Mouse (Mus musculus): Measurements from ENCODE around the gene Micu1. TPM values are rescaled to one million over a fixed set of nuclear protein-coding genes. Genes with fewer than 3 reads are reported as not detected.
"Not testable (repeated sequence)": the region's sequence is repeated elsewhere in the genome, so short reads cannot be mapped to it uniquely, and the experiment has no call there.

Gene Micu1
- 54.1 and 58.0 TPM in 2 replicates for polyA plus RNA-seq (2016; fragmentation: Nextera tagmentation; extraction: Ambion mirVana)

- no peaks in the 10 kb centered on the region for H3K27me3 ChIP-seq (ENCODE audit: poor library complexity, severe bottlenecking)
- H3K27ac ChIP-seq = peak within 1 kb of the TSS; percentile 84
- peak; percentile 97 for DNase-seq (ENCODE audit: extremely low spot score, low spot score)
- peak within 1 kb of the TSS; percentile 75 for H3K4me3 ChIP-seq
- H3K4me1 ChIP-seq = peaks cover 20% of the 10 kb centered on the region
- H3K9me3 ChIP-seq = no peaks in the 10 kb centered on the region
- no peaks in the 10 kb centered on the region for H3K36me3 ChIP-seq (replicated peaks)
- under 1% methylated on average over 48 of the region's 48 CpGs for WGBS
These were observed at the start of gene Micu1 for GRCm38 (mm10) chr10:59702207-59703032. Micu1 (plus strand) TSS chr10:59702477.

- no peak for DNase-seq (ENCODE audit: extremely low spot score, low spot score)
- WGBS = 89% methylated on average over 13 of the region's 13 CpGs
- H3K27me3 ChIP-seq (ENCODE audit: poor library complexity, severe bottlenecking) = no peaks in the 10 kb centered on the region
- no peaks in the 10 kb centered on the region for H3K4me1 ChIP-seq
- no peak overlapping the region for H3K4me3 ChIP-seq
- peaks cover 7% of the 10 kb centered on the region; the same call in 1 of the 2 replicates for H3K9me3 ChIP-seq
- H3K27ac ChIP-seq = no peak overlapping the region
- H3K36me3 ChIP-seq (replicated peaks) = no peaks in the 10 kb centered on the region
These were observed 45.5 kb upstream of the Micu1 start for GRCm38 (mm10) chr10:59656799-59657198.

- 76% methylated on average over 2 of the region's 2 CpGs for WGBS
- Histone ChIP-seq H3K27ac (no peak overlapping the region), H3K9me3 (peaks cover 7% of the 10 kb centered on the region; the same call in 1 of the 2 replicates), H3K4me3 (no peak overlapping the region), H3K36me3 (replicated peaks) (no peaks in the 10 kb centered on the region), H3K27me3 (ENCODE audit: poor library complexity, severe bottlenecking) (no peaks in the 10 kb centered on the region), H3K4me1 (no peaks in the 10 kb centered on the region)
- no peak for DNase-seq (ENCODE audit: extremely low spot score, low spot score)
These were observed 37.5 kb upstream of the Micu1 start for GRCm38 (mm10) chr10:59664765-59665164.

- no peaks in the 10 kb centered on the region for H3K27me3 ChIP-seq (ENCODE audit: poor library complexity, severe bottlenecking)
- H3K9me3 ChIP-seq = 0 out of 2 replicates have a peak, but pooled peaks cover under 1% of the 10 kb centered on the region
- WGBS = 86% methylated on average over 13 of the region's 13 CpGs
- no peak for DNase-seq (ENCODE audit: extremely low spot score, low spot score)
- H3K4me3 ChIP-seq = no peak overlapping the region
- H3K4me1 ChIP-seq = no peaks in the 10 kb centered on the region
- no peaks in the 10 kb centered on the region for H3K36me3 ChIP-seq (replicated peaks)
- H3K27ac ChIP-seq = no peak overlapping the region
These were observed 36.6 kb upstream of the Micu1 start for GRCm38 (mm10) chr10:59665503-59666291.

GRCm38 (mm10) chr10:59667377-59667776, 34.9 kb upstream of the Micu1 start:
- no peak for DNase-seq (ENCODE audit: extremely low spot score, low spot score)
- Histone ChIP-seq H3K36me3 (replicated peaks) (no peaks in the 10 kb centered on the region), H3K27me3 (ENCODE audit: poor library complexity, severe bottlenecking) (no peaks in the 10 kb centered on the region), H3K4me3 (no peak overlapping the region), H3K4me1 (no peaks in the 10 kb centered on the region), H3K27ac (no peak overlapping the region), H3K9me3 (no peaks in the 10 kb centered on the region)
- 69% methylated on average over 6 of the region's 6 CpGs for WGBS

- H3K27me3 ChIP-seq (ENCODE audit: poor library complexity, severe bottlenecking) = no peaks in the 10 kb centered on the region
- no peaks in the 10 kb centered on the region for H3K9me3 ChIP-seq
- no peak overlapping the region for H3K4me3 ChIP-seq
- no peaks in the 10 kb centered on the region for H3K4me1 ChIP-seq
- no peak for DNase-seq (ENCODE audit: extremely low spot score, low spot score)
- no peak overlapping the region for H3K27ac ChIP-seq
- no peaks in the 10 kb centered on the region for H3K36me3 ChIP-seq (replicated peaks)
- WGBS = 79% methylated on average over 7 of the region's 7 CpGs
These were observed 33.8 kb upstream of the Micu1 start for GRCm38 (mm10) chr10:59668491-59668890.

- WGBS = 100% methylated on average over 1 of the region's 1 CpGs
- DNase-seq (ENCODE audit: extremely low spot score, low spot score) = no peak
- no peaks in the 10 kb centered on the region for H3K27me3 ChIP-seq (ENCODE audit: poor library complexity, severe bottlenecking)
- no peak overlapping the region for H3K4me3 ChIP-seq
- H3K27ac ChIP-seq = no peak overlapping the region
- H3K36me3 ChIP-seq (replicated peaks) = no peaks in the 10 kb centered on the region
- H3K4me1 ChIP-seq = no peaks in the 10 kb centered on the region
- H3K9me3 ChIP-seq = peaks cover 7% of the 10 kb centered on the region
These were observed 24.4 kb upstream of the Micu1 start for GRCm38 (mm10) chr10:59677836-59678235.

GRCm38 (mm10) chr10:59679189-59679588, 23.1 kb upstream of the Micu1 start:
- H3K9me3 ChIP-seq = peaks cover 7% of the 10 kb centered on the region
- H3K4me1 ChIP-seq = no peaks in the 10 kb centered on the region
- no peaks in the 10 kb centered on the region for H3K36me3 ChIP-seq (replicated peaks)
- no peak for DNase-seq (ENCODE audit: extremely low spot score, low spot score)
- H3K4me3 ChIP-seq = no peak overlapping the region
- 79% methylated on average over 2 of the region's 2 CpGs for WGBS
- no peak overlapping the region for H3K27ac ChIP-seq
- no peaks in the 10 kb centered on the region for H3K27me3 ChIP-seq (ENCODE audit: poor library complexity, severe bottlenecking)

GRCm38 (mm10) chr10:59685586-59685985, 16.7 kb upstream of the Micu1 start:
- DNase-seq (ENCODE audit: extremely low spot score, low spot score); H3K36me3 ChIP-seq (replicated peaks); H3K27me3 ChIP-seq (ENCODE audit: poor library complexity, severe bottlenecking); H3K27ac ChIP-seq; H3K9me3 ChIP-seq; H3K4me3 ChIP-seq: not testable (repeated sequence)
- H3K4me1 ChIP-seq = peaks cover 10% of the 10 kb centered on the region
- 95% methylated on average over 3 of the region's 3 CpGs for WGBS

- H3K27ac ChIP-seq = no peak overlapping the region
- H3K36me3 ChIP-seq (replicated peaks) = no peaks in the 10 kb centered on the region
- peaks cover 3% of the 10 kb centered on the region for H3K9me3 ChIP-seq
- DNase-seq (ENCODE audit: extremely low spot score, low spot score) = no peak
- H3K27me3 ChIP-seq (ENCODE audit: poor library complexity, severe bottlenecking) = no peaks in the 10 kb centered on the region
- no peak overlapping the region for H3K4me3 ChIP-seq
- 78% methylated on average over 2 of the region's 2 CpGs for WGBS
- peaks cover 10% of the 10 kb centered on the region for H3K4me1 ChIP-seq
These were observed 15.2 kb upstream of the Micu1 start for GRCm38 (mm10) chr10:59687126-59687525.

GRCm38 (mm10) chr10:59689836-59690235, 12.4 kb upstream of the Micu1 start:
- Histone ChIP-seq H3K4me3 (no peak overlapping the region), H3K4me1 (peaks cover 8% of the 10 kb centered on the region), H3K27ac (no peak overlapping the region), H3K9me3 (no peaks in the 10 kb centered on the region), H3K27me3 (ENCODE audit: poor library complexity, severe bottlenecking) (no peaks in the 10 kb centered on the region), H3K36me3 (replicated peaks) (no peaks in the 10 kb centered on the region)
- DNase-seq (ENCODE audit: extremely low spot score, low spot score) = no peak
- WGBS = 61% methylated on average over 6 of the region's 6 CpGs

GRCm38 (mm10) chr10:59692441-59692840, 9.8 kb upstream of the Micu1 start:
- DNase-seq (ENCODE audit: extremely low spot score, low spot score) = no peak
- no peaks in the 10 kb centered on the region for H3K9me3 ChIP-seq
- H3K27ac ChIP-seq = no peak overlapping the region
- no peaks in the 10 kb centered on the region for H3K4me1 ChIP-seq
- H3K27me3 ChIP-seq (ENCODE audit: poor library complexity, severe bottlenecking) = no peaks in the 10 kb centered on the region
- WGBS = 81% methylated on average over 6 of the region's 6 CpGs
- H3K36me3 ChIP-seq (replicated peaks) = no peaks in the 10 kb centered on the region
- no peak overlapping the region for H3K4me3 ChIP-seq

GRCm38 (mm10) chr10:59694104-59694503, 8.2 kb upstream of the Micu1 start:
- Histone ChIP-seq H3K4me1 (no peaks in the 10 kb centered on the region), H3K9me3 (no peaks in the 10 kb centered on the region), H3K27me3 (ENCODE audit: poor library complexity, severe bottlenecking) (no peaks in the 10 kb centered on the region), H3K4me3 (no peak overlapping the region), H3K27ac (no peak overlapping the region), H3K36me3 (replicated peaks) (no peaks in the 10 kb centered on the region)
- 88% methylated on average over 2 of the region's 2 CpGs for WGBS
- DNase-seq (ENCODE audit: extremely low spot score, low spot score) = no peak
